Mouse (Mus musculus) ES-Bruce4 (cell line): ENCODE results near the gene Dot1l. TPM values are rescaled to one million over a fixed set of nuclear protein-coding genes. Genes with fewer than 3 reads are reported as not detected.
A peak's percentile ranks its signal among the peaks of the same experiment; 100 is the strongest.

Experiments
- H3K27ac ChIP-seq: 2 replicates; pipeline ENCODE4 v1.5.1; 2012; ENCODE audit warnings: low read length, inconsistent platforms; ENCODE audit not compliant: insufficient read depth
- H3K27me3 ChIP-seq: 2 replicates; pipeline ENCODE4 v1.6.1; 2012; ENCODE audit warnings: mild to moderate bottlenecking, low read length, inconsistent platforms; ENCODE audit not compliant: control insufficient read depth, poor library complexity, insufficient read depth, severe bottlenecking
- H3K36me3 ChIP-seq: 2 replicates; pipeline ENCODE4 v1.6.1; 2012; ENCODE audit warnings: inconsistent platforms, mild to moderate bottlenecking, low read length, moderate library complexity; ENCODE audit not compliant: control insufficient read depth, poor library complexity, insufficient read depth, severe bottlenecking
- H3K4me1 ChIP-seq: one replicate; pipeline ENCODE4 v1.8.1; 2011; ENCODE audit warnings: low read length; ENCODE audit not compliant: control insufficient read depth, insufficient read depth
- H3K4me3 ChIP-seq: 2 replicates; pipeline ENCODE4 v1.5.1; 2011; ENCODE audit warnings: low read depth, mild to moderate bottlenecking, low read length
- H3K9ac ChIP-seq: 2 replicates; pipeline ENCODE4 v1.6.1; 2012; ENCODE audit warnings: low read depth, mild to moderate bottlenecking, inconsistent platforms; ENCODE audit not compliant: poor library complexity, severe bottlenecking
- H3K9me3 ChIP-seq: replicated peaks from 2 replicates; pipeline ENCODE4 v1.6.1; 2012; ENCODE audit warnings: mild to moderate bottlenecking, low read length, inconsistent platforms; ENCODE audit not compliant: control insufficient read depth, poor library complexity, insufficient read depth, severe bottlenecking
- CTCF ChIP-seq: IDR thresholded peaks from one replicate; pipeline ENCODE4 v1.8.1; 2011; ENCODE audit warnings: low read depth, low read length
- EP300 ChIP-seq: IDR thresholded peaks from 2 replicates; pipeline ENCODE4 v1.6.1; 2011; ENCODE audit warnings: low read depth, low read length; ENCODE audit not compliant: insufficient read depth
- POLR2A ChIP-seq: IDR thresholded peaks from one replicate; pipeline ENCODE4 v1.8.1; 2011; ENCODE audit warnings: low read length; ENCODE audit not compliant: insufficient read depth
- polyA plus RNA-seq: library from polyadenylated mRNA; stranded (reverse); fragments of >200 nt; gene quantifications from 2 replicates; pipeline ENCODE4 v1.2.4, GENCODE M21; 2011; ENCODE audit warnings: low read depth; ENCODE audit not compliant: missing spikeins, insufficient read depth, insufficient read length

The Dot1l gene
- polyA plus RNA-seq, 1 experiment: 42.6 TPM

DNA sequence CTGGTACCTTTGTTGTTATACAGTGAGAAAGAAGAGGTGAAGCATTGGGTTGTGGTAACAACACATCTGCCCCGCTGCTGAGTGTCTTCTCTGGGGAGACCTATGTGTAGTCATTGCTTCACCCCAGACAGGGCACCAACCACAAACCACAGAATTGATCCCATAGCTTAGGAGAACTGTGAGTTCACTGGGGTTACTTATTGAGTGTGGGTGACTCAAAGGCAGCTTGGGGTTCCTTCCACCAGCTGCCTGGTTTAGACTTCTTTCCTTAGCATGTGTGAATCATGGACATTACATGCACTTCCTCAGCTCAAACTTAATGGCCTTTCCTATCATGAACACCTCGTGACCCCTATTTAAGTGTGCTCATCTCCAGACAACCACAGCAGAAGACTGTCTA, 8.5 kb downstream of the Dot1l start:
- no peak overlapping the region for H3K4me3 ChIP-seq
- peaks cover 11% of the 10 kb centered on the region for H3K36me3 ChIP-seq
- no peak overlapping the region for H3K9ac ChIP-seq
- H3K27me3 ChIP-seq: no peaks in the 10 kb centered on the region
- no peaks in the 10 kb centered on the region for H3K9me3 ChIP-seq
- TF ChIP-seq CTCF (no peak), EP300 (no peak), POLR2A (no peak)
- H3K27ac ChIP-seq: no peak overlapping the region
- peaks cover 3% of the 10 kb centered on the region for H3K4me1 ChIP-seq

DNA sequence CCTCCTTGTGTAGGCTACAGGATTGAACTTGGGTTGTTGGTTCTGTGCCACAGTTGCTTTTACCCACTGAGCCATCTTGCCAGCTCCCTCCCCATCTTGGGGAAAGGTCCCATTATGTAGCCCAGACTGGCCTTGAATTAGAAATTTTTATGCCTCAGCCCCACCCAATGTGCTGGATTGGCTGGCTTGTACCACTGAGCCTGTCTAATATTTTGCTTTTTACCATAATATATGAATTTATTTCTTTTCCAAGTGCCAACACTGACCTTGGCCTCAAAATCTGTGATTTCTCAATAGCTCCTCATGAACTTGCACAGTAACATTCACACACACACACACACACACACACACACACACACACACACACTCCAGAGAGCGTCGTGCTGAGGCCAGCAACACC, 10.7 kb downstream of the Dot1l start:
- Histone ChIP-seq H3K4me3 (no peak overlapping the region), H3K9me3 (no peaks in the 10 kb centered on the region), H3K27ac (peak overlapping the region; percentile 87), H3K4me1 (peaks cover 3% of the 10 kb centered on the region), H3K36me3 (peaks cover 16% of the 10 kb centered on the region), H3K9ac (no peak overlapping the region), H3K27me3 (no peaks in the 10 kb centered on the region)
- TF ChIP-seq POLR2A (no peak), EP300 (no peak), CTCF (no peak)

DNA sequence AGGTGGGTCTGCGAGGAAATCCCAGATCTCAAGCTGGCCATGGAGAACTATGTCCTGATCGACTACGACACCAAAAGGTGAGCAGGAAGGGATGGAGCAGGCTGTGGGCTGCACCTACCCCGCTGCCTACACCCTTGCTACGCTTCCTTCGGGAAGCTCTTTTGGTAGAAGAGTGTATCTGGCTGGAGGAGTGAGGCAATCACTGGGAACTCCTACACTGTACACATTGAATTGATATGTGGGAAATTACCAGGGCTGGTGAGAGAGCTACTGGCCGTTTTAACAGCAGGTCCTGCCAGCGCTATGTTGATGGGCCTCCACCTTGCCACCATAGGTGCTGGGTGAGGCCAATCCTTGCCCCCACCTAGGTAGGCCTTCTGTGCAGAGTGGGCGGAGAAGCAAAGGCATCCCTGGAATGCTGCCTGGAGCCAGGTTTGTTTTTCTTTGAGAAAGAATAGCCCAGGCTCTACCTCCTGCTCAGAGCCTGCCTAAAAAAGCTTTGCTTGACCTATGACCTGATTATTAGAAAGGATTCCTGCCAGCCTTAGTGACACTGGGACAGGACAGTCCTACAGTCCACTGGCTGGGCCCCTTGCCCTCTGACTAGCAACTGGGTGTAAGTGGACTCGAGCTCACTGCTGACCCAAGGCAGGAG, 11.3 kb downstream of the Dot1l start:
- Histone ChIP-seq H3K9me3 (no peaks in the 10 kb centered on the region), H3K9ac (no peak overlapping the region), H3K27ac (peak overlapping the region; percentile 87), H3K36me3 (peaks cover 20% of the 10 kb centered on the region), H3K4me1 (peaks cover 3% of the 10 kb centered on the region), H3K27me3 (no peaks in the 10 kb centered on the region), H3K4me3 (no peak overlapping the region)
- TF ChIP-seq EP300: peak; percentile 86
- no peak for TF ChIP-seq POLR2A
- no peak for TF ChIP-seq CTCF

DNA sequence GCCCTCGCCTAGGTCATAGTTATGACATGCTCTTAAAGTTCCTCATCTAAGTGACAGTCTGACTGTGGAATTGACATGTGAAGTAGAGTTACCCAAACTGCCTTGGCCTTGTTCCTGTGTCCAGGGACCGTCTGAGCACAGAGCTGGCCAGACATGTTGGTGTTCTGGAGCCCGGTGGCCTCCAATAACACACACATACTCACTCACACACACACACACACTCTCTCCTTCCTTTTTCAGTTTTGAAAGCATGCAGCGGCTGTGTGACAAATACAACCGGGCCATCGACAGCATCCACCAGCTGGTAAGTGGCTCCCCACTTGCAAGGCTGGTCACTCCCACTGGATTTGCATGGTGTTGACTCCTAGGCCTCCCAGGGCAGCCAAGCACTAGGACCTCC, 13.4 kb downstream of the Dot1l start:
- Histone ChIP-seq H3K36me3 (peaks cover 31% of the 10 kb centered on the region), H3K27me3 (no peaks in the 10 kb centered on the region), H3K27ac (no peak overlapping the region), H3K9ac (no peak overlapping the region), H3K9me3 (no peaks in the 10 kb centered on the region), H3K4me1 (peaks cover 3% of the 10 kb centered on the region), H3K4me3 (no peak overlapping the region)
- TF ChIP-seq CTCF (no peak), POLR2A (no peak), EP300 (no peak)

DNA sequence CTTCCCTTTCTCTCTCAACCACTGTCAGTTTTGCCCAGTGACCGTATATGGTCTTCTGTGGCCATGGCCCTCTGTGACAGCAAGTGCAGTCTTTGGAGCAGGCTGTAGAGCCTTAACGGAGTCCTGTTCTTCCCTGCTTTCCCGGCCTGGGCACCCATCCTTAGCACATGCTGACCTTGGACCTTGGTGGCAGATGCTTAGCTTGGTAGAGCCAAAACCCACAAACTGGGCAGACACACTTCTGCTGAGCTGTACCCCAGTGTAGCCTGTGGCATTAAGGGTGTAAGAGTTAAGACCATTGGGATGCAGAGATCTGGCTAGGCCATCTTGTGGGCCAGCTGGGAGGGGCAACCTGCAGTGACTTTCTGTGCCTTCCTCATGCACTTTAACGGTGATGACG, 18.8 kb downstream of the Dot1l start:
- Histone ChIP-seq H3K36me3 (peaks cover 30% of the 10 kb centered on the region), H3K27me3 (no peaks in the 10 kb centered on the region), H3K9me3 (no peaks in the 10 kb centered on the region), H3K9ac (no peak overlapping the region), H3K4me3 (no peak overlapping the region), H3K27ac (no peak overlapping the region), H3K4me1 (no peaks in the 10 kb centered on the region)
- TF ChIP-seq POLR2A (no peak), CTCF (no peak), EP300 (no peak)

DNA sequence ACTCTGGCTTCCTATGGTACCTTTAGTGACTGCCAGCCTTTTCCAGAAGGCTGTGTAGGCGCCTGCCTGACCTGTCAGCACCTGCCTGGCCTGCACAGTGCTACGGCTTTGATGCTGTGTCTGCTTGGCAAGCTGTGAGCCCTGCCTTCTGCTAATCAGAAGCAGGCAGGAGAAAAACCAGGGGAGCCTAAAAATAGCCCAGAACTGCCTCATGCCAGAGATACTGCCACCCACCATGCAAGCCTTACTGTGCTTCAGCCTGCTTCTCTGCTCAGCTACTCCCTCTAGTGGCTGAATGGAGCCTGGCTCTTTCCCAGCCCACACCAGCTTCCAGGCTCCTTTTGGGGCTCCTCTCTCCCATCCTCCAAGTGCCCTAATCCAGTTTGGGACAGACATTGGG, 19.5 kb downstream of the Dot1l start:
- Histone ChIP-seq H3K27ac (no peak overlapping the region), H3K9ac (no peak overlapping the region), H3K4me3 (no peak overlapping the region), H3K9me3 (no peaks in the 10 kb centered on the region), H3K4me1 (no peaks in the 10 kb centered on the region), H3K27me3 (no peaks in the 10 kb centered on the region), H3K36me3 (peaks cover 34% of the 10 kb centered on the region)
- no peak for TF ChIP-seq POLR2A
- TF ChIP-seq CTCF: peak; percentile 96
